Mouse (Mus musculus) kidney, embryonic 16.5 days (tissue): ENCODE results near the gene Stk10. TPM values are rescaled to one million over a fixed set of nuclear protein-coding genes. Genes with fewer than 3 reads are reported as not detected.

Experiments
- ATAC-seq: fragments of 200-750 bp; cut with Nextera tagmentation; 2 replicates; pipeline ENCODE4 v1.8.0; 2017; ENCODE audit warnings: moderate TSS enrichment; ENCODE audit not compliant: low FRiP score, low TSS enrichment
- H3K27ac ChIP-seq: fragments of 300-500 bp; sonication (generic); 2 replicates; pipeline ENCODE4 v1.5.1; 2014; ENCODE audit warnings: low read length
- H3K27me3 ChIP-seq: fragments of 300-500 bp; sonication (generic); 2 replicates; pipeline ENCODE4 v1.6.1; 2014; ENCODE audit warnings: low read length, control low read depth, mixed read lengths; ENCODE audit not compliant: insufficient read depth
- H3K36me3 ChIP-seq: fragments of 300-500 bp; sonication (generic); 2 replicates; pipeline ENCODE4 v1.6.1; 2014; ENCODE audit warnings: low read length, control low read depth, mixed read lengths; ENCODE audit not compliant: insufficient read depth
- H3K4me1 ChIP-seq: fragments of 300-500 bp; sonication (generic); 2 replicates; pipeline ENCODE4 v1.6.1; 2014; ENCODE audit warnings: low read length, control low read depth, mixed read lengths; ENCODE audit not compliant: insufficient read depth
- H3K4me2 ChIP-seq: fragments of 300-500 bp; sonication (generic); replicated peaks from 2 replicates; pipeline ENCODE4 v1.6.1; 2014; ENCODE audit warnings: low read depth, low read length
- H3K4me3 ChIP-seq: fragments of 300-500 bp; sonication (generic); 2 replicates; pipeline ENCODE4 v1.5.1; 2014; ENCODE audit warnings: mild to moderate bottlenecking, low read length
- H3K9ac ChIP-seq: fragments of 300-500 bp; sonication (generic); replicated peaks from 2 replicates; pipeline ENCODE4 v1.6.1; 2014; ENCODE audit warnings: low read length
- H3K9me3 ChIP-seq: fragments of 300-500 bp; sonication (generic); 2 replicates; pipeline ENCODE4 v1.6.1; 2016; ENCODE audit warnings: low read length, control low read depth
- WGBS: fragments of 180-500 bp; shearing (Covaris S2); extraction: QIAGEN DNeasy Blood & Tissue Kit; methylation state at CpG from one replicate; pipeline ENCODE4 v1.1.7; 2014; 5-methylcytosine and 5-hydroxymethylcytosine counted together
- polyA plus RNA-seq: library from polyadenylated mRNA; unstranded; fragments of >200 nt; fragmentation: Nextera tagmentation; extraction: Ambion mirVana; gene quantifications from 2 replicates; pipeline ENCODE4 v1.2.1, GENCODE M21; 2015

Gene Stk10
- polyA plus RNA-seq, 1 experiment from 2014 or later, result 5.6 TPM

DNA sequence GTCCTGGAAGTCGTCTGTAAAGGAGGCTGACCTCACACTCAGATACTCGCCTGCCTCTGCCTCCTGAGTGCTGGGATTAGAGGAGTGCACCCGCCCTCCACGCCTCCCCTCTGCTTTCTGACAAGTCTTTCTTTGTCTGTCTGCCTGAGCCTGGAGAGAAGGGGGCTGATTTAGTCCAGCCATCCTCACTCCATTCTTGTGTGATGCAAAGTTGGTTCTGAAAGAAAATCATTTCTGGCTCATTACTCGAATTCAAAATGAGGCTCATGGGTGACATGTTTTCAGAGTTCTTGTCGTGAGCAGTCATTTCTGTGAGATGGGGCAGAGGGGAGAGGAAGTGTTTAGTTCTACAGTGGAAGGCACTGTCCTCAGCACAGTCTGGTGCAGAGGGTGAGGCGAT, 3.8 kb downstream of the Stk10 start:
- H3K36me3 ChIP-seq, result no peaks in the 10 kb centered on the region
- H3K27me3 ChIP-seq, result no peaks in the 10 kb centered on the region
- 0 out of 2 replicates have a peak overlapping the region, but pooled peaks have one; percentile 21 for H3K27ac ChIP-seq
- no peak overlapping the region for H3K9ac ChIP-seq
- H3K9me3 ChIP-seq, result no peaks in the 10 kb centered on the region
- no peak for ATAC-seq
- WGBS, result 64% methylated on average over 7 of the region's 7 CpGs
- no peak overlapping the region for H3K4me3 ChIP-seq
- no peak overlapping the region for H3K4me2 ChIP-seq
- H3K4me1 ChIP-seq, result peaks cover 45% of the 10 kb centered on the region

DNA sequence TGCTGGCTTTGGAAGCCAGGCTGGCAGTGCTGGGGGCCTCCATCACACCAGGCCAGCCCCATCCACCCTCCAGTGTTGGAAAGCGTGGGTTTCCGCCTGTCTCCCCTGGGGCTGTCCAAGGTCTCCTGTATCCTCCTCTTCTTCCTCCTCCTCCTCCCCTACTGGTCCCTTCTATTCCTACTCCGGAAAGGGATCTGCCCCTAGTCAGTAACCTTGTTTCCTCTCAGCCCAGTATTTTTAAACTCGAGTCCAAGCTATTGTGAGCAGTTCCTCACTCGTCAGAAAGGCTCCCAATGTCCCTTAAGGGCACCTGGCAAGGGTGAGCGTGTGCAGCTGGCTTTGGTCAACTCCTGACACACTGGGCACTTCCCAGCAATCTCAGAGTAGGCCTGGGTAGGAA, 5.3 kb downstream of the Stk10 start:
- H3K4me1 ChIP-seq, result peaks cover 56% of the 10 kb centered on the region
- H3K4me2 ChIP-seq, result no peak overlapping the region
- H3K36me3 ChIP-seq, result no peaks in the 10 kb centered on the region
- H3K4me3 ChIP-seq, result no peak overlapping the region
- WGBS, result 45% methylated on average over 6 of the region's 6 CpGs
- H3K9ac ChIP-seq, result no peak overlapping the region
- H3K27me3 ChIP-seq, result no peaks in the 10 kb centered on the region
- peak; percentile 61 for ATAC-seq
- H3K9me3 ChIP-seq, result no peaks in the 10 kb centered on the region
- H3K27ac ChIP-seq, result peak overlapping the region; percentile 88

DNA sequence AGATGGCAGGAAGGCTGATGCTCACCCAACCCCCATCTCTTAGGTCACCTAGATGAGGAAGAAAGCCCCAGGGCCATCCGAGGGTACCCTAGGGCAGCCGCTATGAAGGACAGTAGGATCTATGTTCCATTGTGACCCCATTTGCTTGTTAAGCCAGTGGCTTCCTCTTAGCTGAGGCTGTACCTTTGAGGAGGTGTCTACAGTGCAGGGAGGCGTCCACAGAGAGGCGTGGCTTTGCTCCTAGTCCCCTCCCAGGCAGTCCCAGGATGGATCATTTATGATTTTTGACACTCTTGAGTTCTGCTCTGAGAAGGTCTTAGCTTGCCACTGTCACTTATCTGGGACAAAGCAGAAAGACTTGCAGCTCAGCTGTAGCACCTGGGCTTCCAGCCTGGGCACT, 5.7 kb downstream of the Stk10 start:
- 75% methylated on average over 4 of the region's 4 CpGs for WGBS
- H3K27ac ChIP-seq, result peak overlapping the region; percentile 88

DNA sequence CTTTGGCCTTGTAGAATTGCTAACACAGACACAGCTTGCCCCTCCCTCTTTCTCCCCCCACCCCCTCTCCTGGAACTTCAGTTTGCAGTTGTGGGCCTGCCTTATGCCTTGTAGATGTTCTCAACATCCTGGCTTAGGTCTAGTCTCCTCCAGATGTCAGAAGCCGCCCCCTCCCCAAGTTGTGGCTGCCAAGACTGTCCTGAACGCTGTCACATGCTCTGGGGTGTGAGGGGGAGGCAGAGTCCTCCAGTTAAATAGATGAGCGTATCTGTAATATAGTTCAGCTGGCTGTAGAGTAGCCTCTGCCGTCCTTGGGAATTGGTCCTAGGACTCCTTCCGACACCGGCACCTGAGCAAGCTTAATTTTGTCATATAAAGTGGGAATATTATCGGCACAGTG, 6.6 kb downstream of the Stk10 start:
- no peak overlapping the region for H3K9ac ChIP-seq
- H3K4me1 ChIP-seq, result peaks cover 44% of the 10 kb centered on the region
- no peak overlapping the region for H3K4me2 ChIP-seq
- WGBS, result 57% methylated on average over 7 of the region's 7 CpGs
- H3K27me3 ChIP-seq, result no peaks in the 10 kb centered on the region
- no peaks in the 10 kb centered on the region for H3K9me3 ChIP-seq
- no peaks in the 10 kb centered on the region for H3K36me3 ChIP-seq
- H3K27ac ChIP-seq, result no peak overlapping the region; the same call in 1 of the 2 replicates
- no peak overlapping the region for H3K4me3 ChIP-seq
- no peak for ATAC-seq

More for the DNA sequence above, 5.7 kb downstream of the Stk10 start:
- H3K27me3 ChIP-seq, result no peaks in the 10 kb centered on the region
- H3K4me2 ChIP-seq, result no peak overlapping the region
- H3K9me3 ChIP-seq, result no peaks in the 10 kb centered on the region
- no peak overlapping the region for H3K4me3 ChIP-seq
- H3K4me1 ChIP-seq, result peaks cover 52% of the 10 kb centered on the region
- ATAC-seq, result no peak
- H3K9ac ChIP-seq, result no peak overlapping the region
- no peaks in the 10 kb centered on the region for H3K36me3 ChIP-seq

DNA sequence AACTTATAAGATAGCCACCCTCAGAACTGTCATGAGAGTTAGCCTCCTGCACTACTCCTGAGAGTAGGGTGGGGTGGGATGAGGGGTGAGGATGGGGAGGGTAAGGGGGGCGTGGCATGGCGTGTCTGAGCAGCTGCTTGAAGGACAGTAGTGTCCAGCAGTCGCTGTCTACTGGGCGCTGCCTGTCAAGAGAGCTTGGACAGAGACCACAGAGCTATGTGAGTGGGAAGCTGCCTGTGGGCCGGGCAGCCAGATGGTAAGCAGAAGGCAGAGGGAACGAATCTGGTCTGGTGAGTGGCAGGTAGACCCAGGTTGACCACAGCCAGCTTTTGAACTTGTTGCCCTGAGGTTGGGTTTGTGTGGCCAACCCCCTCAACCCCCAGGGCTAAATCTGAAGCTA, 7.4 kb downstream of the Stk10 start:
- no peak for ATAC-seq

DNA sequence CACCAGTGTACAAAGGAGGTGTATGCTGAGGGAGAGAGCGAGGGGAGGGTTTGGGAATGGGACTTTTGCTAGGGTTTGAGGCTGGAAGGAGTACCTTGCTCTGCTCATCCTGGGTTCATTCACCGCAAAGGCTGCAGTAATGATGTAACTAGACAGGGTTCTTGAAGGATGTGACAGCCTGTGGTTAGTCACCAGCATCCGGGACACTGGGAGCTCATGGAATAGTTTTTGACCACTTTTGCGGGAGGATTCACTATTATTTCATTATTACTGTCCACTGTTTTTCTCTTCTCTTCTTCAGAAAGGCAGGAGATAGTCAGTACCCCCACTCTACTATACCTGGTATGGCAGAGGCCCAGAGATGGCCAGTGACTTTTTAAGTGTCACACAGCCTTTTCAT, 9.1 kb downstream of the Stk10 start:
- no peak overlapping the region for H3K9ac ChIP-seq
- H3K4me3 ChIP-seq, result no peak overlapping the region
- no peaks in the 10 kb centered on the region for H3K9me3 ChIP-seq
- H3K36me3 ChIP-seq, result no peaks in the 10 kb centered on the region
- no peak overlapping the region for H3K4me2 ChIP-seq
- H3K4me1 ChIP-seq, result peaks cover 48% of the 10 kb centered on the region
- no peak for ATAC-seq
- no peaks in the 10 kb centered on the region for H3K27me3 ChIP-seq
- 89% methylated on average over 4 of the region's 4 CpGs for WGBS
- H3K27ac ChIP-seq, result peak overlapping the region; percentile 36; the same call in 1 of the 2 replicates

More for the DNA sequence above, 7.4 kb downstream of the Stk10 start:
- no peak overlapping the region for H3K4me3 ChIP-seq
- H3K4me2 ChIP-seq, result no peak overlapping the region
- peaks cover 46% of the 10 kb centered on the region for H3K4me1 ChIP-seq
- H3K36me3 ChIP-seq, result no peaks in the 10 kb centered on the region
- no peak overlapping the region for H3K9ac ChIP-seq
- no peak overlapping the region for H3K27ac ChIP-seq
- 80% methylated on average over 6 of the region's 6 CpGs for WGBS
- H3K27me3 ChIP-seq, result no peaks in the 10 kb centered on the region
- H3K9me3 ChIP-seq, result no peaks in the 10 kb centered on the region

DNA sequence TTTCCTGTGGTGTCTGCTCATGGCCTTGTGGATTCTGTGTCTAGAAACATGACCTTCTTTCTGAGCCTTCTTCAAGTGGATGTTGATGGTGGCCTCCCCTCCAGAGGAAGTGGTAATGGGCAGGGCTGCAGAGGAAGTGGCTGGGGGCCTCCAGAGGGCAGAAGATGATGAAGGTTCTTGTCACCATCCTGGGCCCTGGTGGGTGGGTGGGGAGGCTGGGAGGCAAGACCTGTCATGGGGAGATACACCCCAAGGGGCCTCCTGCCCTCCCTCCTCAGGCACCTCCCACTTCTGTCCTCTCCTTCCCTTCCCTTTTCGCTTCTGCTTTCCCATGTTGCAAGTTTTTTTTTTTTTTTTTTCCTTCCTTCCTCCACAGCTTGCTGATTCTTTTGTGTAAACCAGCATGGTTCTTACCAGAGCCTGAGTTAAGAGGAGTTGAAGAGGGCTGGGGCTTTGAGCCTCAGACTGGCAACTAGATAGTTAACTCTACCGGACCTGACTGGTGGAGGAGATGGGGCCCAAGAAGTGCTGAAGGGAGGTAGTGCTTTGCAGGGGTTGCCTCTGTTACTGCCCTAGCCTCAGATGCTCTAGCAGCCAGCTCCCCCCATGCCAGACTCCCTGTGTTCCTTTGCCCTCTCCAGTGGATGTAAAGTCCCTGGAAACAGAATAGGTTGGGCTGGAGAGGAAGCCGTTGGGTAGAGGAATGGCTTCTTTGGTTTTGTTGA, 9.7 kb downstream of the Stk10 start:
- Histone ChIP-seq H3K9ac (no peak overlapping the region), H3K27ac (peak overlapping the region; percentile 36; the same call in 1 of the 2 replicates), H3K27me3 (no peaks in the 10 kb centered on the region), H3K4me2 (no peak overlapping the region), H3K36me3 (no peaks in the 10 kb centered on the region), H3K4me3 (no peak overlapping the region), H3K9me3 (no peaks in the 10 kb centered on the region), H3K4me1 (peaks cover 42% of the 10 kb centered on the region)
- 27% methylated on average over 3 of the region's 3 CpGs for WGBS
- ATAC-seq, result no peak

DNA sequence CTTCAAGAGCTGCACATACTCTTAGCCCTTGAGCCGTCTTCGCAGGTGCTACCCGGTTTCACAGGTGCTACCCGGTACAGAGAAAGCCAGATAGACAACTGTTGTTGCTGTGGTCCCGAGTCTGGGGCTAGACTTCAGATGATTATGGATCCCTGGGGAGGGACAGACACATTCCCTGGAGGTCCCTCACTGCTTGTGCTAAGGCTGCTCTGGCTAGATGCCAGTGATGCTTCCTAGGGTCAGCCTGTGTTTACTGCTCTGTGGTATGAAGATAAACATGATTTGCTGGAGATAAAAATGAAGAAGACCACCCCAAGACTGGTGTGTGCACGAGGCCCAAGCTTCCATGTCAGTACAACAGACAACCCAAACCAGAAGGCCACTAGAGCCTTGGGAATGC, 10.9 kb downstream of the Stk10 start:
- Histone ChIP-seq H3K36me3 (no peaks in the 10 kb centered on the region), H3K9ac (no peak overlapping the region), H3K4me2 (no peak overlapping the region), H3K4me1 (peaks cover 31% of the 10 kb centered on the region), H3K27me3 (no peaks in the 10 kb centered on the region), H3K9me3 (no peaks in the 10 kb centered on the region), H3K27ac (no peak overlapping the region), H3K4me3 (no peak overlapping the region)
- WGBS, result 84% methylated on average over 6 of the region's 6 CpGs
- no peak for ATAC-seq

DNA sequence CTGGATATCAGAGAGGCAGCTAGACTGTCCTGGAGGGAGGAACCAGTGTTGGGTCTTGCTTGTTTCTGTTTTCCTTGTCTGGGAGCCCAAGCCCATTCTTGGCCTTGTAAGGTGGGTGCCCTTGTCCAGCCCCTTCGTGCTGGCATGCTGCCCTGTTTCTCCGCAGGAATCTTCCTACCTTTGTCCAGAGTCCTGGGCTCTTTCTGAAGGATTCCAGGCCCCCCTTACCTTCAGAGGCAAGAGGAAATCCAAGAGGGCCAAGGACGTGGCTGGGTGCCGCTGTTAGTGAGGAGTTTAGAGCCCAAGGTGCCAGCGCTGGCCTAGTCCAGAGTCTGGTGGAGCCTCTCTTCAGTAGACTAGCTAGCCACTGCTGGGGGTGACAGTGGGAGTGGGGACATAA, 11.4 kb downstream of the Stk10 start:
- Histone ChIP-seq H3K4me1 (peaks cover 30% of the 10 kb centered on the region), H3K27me3 (no peaks in the 10 kb centered on the region), H3K9ac (no peak overlapping the region), H3K36me3 (no peaks in the 10 kb centered on the region), H3K27ac (no peak overlapping the region), H3K9me3 (no peaks in the 10 kb centered on the region), H3K4me3 (no peak overlapping the region), H3K4me2 (no peak overlapping the region)
- no peak for ATAC-seq
- WGBS, result 83% methylated on average over 5 of the region's 5 CpGs

DNA sequence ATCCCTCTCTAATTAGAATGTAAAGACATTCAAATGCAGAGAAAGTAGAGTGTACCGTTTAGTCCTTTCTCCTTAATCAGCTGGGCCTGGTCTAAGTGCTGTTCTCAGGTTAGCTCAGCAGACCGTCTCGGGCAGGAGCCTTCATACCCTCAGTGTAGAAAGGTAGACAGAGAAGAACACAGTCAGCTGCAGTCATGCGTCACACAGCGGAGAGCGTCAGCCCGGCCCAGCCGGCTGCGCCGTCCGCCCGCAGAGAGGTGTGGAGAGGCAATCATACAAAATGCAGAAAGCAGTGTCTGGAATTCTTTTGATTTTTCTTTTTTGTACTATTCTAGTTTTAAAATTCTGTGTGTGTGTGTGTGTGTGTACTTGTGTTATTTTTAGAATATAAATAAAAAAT, 12.5 kb downstream of the Stk10 start:
- no peak for ATAC-seq
- peaks cover 28% of the 10 kb centered on the region for H3K4me1 ChIP-seq
- WGBS, result 59% methylated on average over 12 of the region's 12 CpGs
- H3K4me3 ChIP-seq, result no peak overlapping the region
- no peak overlapping the region for H3K9ac ChIP-seq
- no peaks in the 10 kb centered on the region for H3K9me3 ChIP-seq
- H3K27ac ChIP-seq, result no peak overlapping the region
- no peaks in the 10 kb centered on the region for H3K27me3 ChIP-seq
- no peaks in the 10 kb centered on the region for H3K36me3 ChIP-seq
- no peak overlapping the region for H3K4me2 ChIP-seq
